Mouse (Mus musculus): ENCODE measurements around the gene Pfkfb2.
"Not testable (repeated sequence)": the region's sequence is repeated elsewhere in the genome, so short reads cannot be mapped to it uniquely, and the experiment has no call there.

Pfkfb2 gene

GRCm38 (mm10) chr1:130659641-130660040 lies 69.4 kb downstream of the Pfkfb2 start:
- CTCF ChIA-PET: not testable (repeated sequence)
- POLR2A ChIA-PET: interaction anchor here in 1 of 4 experiments (0.5 kb wide), 1 partner anchor 22 kb away, joined by 3 read pairs; no protein-coding TSS in a partner anchor

GRCm38 (mm10) chr1:130644103-130644502 lies 85.0 kb downstream of the Pfkfb2 start:
- CTCF ChIA-PET: interaction anchor here in 1 of 4 experiments (0.6 kb wide), 1 partner anchor 53 kb away, joined by 4 read pairs; no protein-coding TSS in a partner anchor
- POLR2A ChIA-PET: interaction anchor here in 1 of 4 experiments (0.6 kb wide), 1 partner anchor 81 kb away, joined by 5 read pairs; no protein-coding TSS in a partner anchor

GRCm38 (mm10) chr1:130640967-130641366 lies 88.1 kb downstream of the Pfkfb2 start:
- ChIA-PET POLR2A (no interaction called here), CTCF (interaction anchor here in 1 of 4 experiments (0.6 kb wide), 1 partner anchor 519 kb away, joined by 4 read pairs; no protein-coding TSS in a partner anchor)
